Mouse (Mus musculus): ENCODE data around the gene Zfhx3. TPM values are rescaled to one million over a fixed set of nuclear protein-coding genes. Genes with fewer than 3 reads are reported as not detected.

Gene Zfhx3
- polyA plus RNA-seq, 1 experiment from 2014 or later = 1.2 TPM

DNA sequence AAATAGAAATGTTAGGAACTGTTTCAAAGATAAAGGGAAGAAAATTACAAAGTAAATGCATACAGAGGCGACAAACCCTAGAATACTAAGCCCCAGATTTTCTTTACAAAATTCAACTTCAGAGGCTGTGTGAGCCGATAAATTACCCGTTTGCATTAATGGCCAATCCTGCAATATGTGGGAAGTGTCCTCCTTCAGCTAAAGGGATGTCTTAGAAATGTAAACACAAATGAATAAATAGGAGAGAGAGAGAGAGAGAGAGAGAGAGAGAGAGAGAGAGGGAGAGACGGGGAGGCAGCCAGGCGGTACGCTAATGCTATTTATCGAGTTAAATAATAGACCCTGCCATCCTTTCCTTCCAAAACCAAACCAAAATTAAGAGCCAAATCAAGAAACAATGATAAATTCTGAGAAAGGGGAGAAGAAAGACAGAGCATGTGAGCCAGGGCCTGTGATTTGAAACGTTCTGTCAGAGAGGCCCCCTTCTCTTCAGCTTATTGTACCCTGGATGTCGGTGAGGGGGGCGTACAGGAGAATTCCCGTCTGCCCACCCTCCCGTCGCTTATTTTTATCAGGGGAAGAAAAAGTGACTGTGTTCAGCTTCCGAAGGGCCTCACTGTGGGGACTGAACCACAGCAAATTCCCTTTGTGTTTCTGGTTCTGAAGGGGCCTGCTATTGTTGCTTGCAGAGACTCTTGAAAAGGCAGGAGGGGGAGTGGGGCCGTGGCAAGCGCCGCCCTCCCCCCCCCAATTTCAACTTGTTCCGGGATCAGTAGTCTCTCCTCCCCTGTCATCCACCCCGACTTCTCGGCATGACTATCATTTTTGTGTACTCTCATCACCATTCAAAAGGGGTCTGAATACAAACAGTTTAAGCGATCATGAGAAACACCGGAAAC is 303.8 kb downstream of the Zfhx3 start:
- H3K9ac ChIP-seq (ENCODE audit: low read depth, low read length) = no peak overlapping the region
- H3K4me3 ChIP-seq (ENCODE audit: low read depth, low read length) = no peak overlapping the region
- WGBS (ENCODE audit: insufficient replicate concordance) = 50% methylated on average over 22 of the region's 22 CpGs
- H3K27me3 ChIP-seq (ENCODE audit: control insufficient read depth, insufficient read depth, low read depth, low read length) = no peaks in the 10 kb centered on the region
- H3K27ac ChIP-seq (ENCODE audit: low read length) = no peak overlapping the region
- H3K4me1 ChIP-seq (ENCODE audit: control insufficient read depth, low read depth, low read length) = no peaks in the 10 kb centered on the region
- H3K9me3 ChIP-seq (replicated peaks; ENCODE audit: control insufficient read depth, low read length) = no peaks in the 10 kb centered on the region
- ATAC-seq (ENCODE audit: low read depth) = no peak
- H3K4me2 ChIP-seq (ENCODE audit: low read depth, low read length) = no peak overlapping the region
- no peaks in the 10 kb centered on the region for H3K36me3 ChIP-seq (ENCODE audit: control insufficient read depth, insufficient read depth)

DNA sequence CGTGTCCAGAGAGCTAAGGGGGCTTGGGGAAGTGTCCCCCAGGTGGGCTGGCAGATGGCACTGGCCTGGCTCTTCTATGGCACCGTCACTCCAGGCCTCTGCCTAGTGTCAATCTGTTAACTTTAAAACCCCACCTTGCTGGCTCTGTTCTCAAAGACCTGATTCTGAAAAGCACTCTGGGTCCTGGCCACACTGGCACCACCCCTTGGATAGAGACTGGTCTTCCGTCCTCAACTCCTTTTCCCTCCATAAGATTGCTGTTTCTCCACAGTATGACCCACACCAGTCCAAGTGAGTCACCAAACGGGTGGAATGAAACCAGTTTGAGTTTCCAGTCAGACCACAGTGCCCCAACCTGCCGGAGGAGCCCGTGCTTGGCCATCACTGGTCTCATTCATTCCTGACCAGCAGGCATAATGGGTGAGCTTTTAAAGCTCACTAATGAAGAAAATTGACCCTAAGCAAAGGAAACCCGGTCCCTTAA is 304.5 kb downstream of the Zfhx3 start:
- no peaks in the 10 kb centered on the region for H3K9me3 ChIP-seq (replicated peaks; ENCODE audit: control insufficient read depth, low read length)
- no peaks in the 10 kb centered on the region for H3K27me3 ChIP-seq (ENCODE audit: control insufficient read depth, insufficient read depth, low read depth, low read length)
- H3K4me1 ChIP-seq (ENCODE audit: control insufficient read depth, low read depth, low read length) = no peaks in the 10 kb centered on the region
- H3K9ac ChIP-seq (ENCODE audit: low read depth, low read length) = no peak overlapping the region
- H3K4me2 ChIP-seq (ENCODE audit: low read depth, low read length) = no peak overlapping the region
- no peak overlapping the region for H3K4me3 ChIP-seq (ENCODE audit: low read depth, low read length)
- 58% methylated on average over 7 of the region's 7 CpGs for WGBS (ENCODE audit: insufficient replicate concordance)
- no peak overlapping the region for H3K27ac ChIP-seq (ENCODE audit: low read length)
- no peaks in the 10 kb centered on the region for H3K36me3 ChIP-seq (ENCODE audit: control insufficient read depth, insufficient read depth)
- ATAC-seq (ENCODE audit: low read depth) = no peak

DNA sequence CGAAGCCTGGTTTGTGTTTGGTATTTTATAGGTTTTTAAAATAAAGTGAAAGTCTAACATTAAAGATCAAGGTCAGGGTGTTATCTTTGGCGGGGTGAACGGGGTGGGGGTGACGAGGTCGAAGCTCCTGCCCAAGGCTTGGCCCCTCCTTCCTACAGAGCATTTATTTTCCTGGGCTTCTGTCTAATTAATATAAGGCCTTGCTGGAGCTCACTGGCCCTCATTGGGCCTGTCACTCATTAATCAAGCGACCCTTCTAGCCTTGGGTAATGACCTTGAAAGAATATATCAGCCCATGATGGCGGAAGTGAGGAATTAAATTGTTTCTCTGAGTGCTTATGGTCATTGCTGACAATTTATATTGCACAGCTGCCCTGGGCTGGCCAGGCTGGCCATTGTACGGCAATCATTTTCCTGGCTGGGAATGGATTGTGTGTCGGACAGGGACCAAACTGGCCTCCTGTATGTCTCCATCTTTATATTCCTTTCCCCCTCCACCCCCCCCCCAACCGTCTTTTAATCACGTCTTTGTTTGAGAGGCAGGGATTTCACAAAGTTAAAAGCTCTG is 322.2 kb downstream of the Zfhx3 start:
- Histone ChIP-seq H3K4me2 (ENCODE audit: low read depth, low read length) (no peak overlapping the region), H3K9me3 (replicated peaks; ENCODE audit: control insufficient read depth, low read length) (no peaks in the 10 kb centered on the region), H3K27me3 (ENCODE audit: control insufficient read depth, insufficient read depth, low read depth, low read length) (no peaks in the 10 kb centered on the region), H3K9ac (ENCODE audit: low read depth, low read length) (no peak overlapping the region), H3K36me3 (ENCODE audit: control insufficient read depth, insufficient read depth) (no peaks in the 10 kb centered on the region), H3K4me1 (ENCODE audit: control insufficient read depth, low read depth, low read length) (no peaks in the 10 kb centered on the region), H3K27ac (ENCODE audit: low read length) (no peak overlapping the region), H3K4me3 (ENCODE audit: low read depth, low read length) (no peak overlapping the region)
- WGBS (ENCODE audit: insufficient replicate concordance) = 61% methylated on average over 11 of the region's 11 CpGs
- no peak for ATAC-seq (ENCODE audit: low read depth)

DNA sequence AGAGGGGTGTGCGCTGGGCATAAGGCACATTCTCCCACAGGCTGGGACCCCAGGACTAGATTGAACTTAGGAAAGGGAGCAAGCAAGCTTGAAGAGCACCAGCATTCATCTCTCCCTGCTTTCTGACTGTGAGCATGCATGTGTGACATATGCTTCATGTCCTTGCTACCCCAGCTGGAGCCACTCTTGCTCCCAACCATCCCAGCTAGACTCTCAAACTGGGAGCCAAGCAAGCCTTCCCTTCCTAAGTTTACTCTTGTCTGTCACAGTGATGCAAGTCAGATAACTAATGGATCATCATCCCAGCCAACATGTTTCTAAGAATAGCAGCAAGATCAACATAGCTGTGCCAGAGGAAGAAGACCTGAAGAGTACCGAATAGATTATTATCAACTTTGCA is 335.5 kb downstream of the Zfhx3 start:
- Histone ChIP-seq H3K4me2 (ENCODE audit: low read depth, low read length) (no peak overlapping the region), H3K9me3 (replicated peaks; ENCODE audit: control insufficient read depth, low read length) (no peaks in the 10 kb centered on the region), H3K36me3 (ENCODE audit: control insufficient read depth, insufficient read depth) (no peaks in the 10 kb centered on the region), H3K4me3 (ENCODE audit: low read depth, low read length) (no peak overlapping the region), H3K9ac (ENCODE audit: low read depth, low read length) (no peak overlapping the region), H3K27ac (ENCODE audit: low read length) (no peak overlapping the region), H3K27me3 (ENCODE audit: control insufficient read depth, insufficient read depth, low read depth, low read length) (no peaks in the 10 kb centered on the region), H3K4me1 (ENCODE audit: control insufficient read depth, low read depth, low read length) (no peaks in the 10 kb centered on the region)
- ATAC-seq (ENCODE audit: low read depth) = no peak
- WGBS (ENCODE audit: insufficient replicate concordance) = 75% methylated on average over 2 of the region's 2 CpGs

DNA sequence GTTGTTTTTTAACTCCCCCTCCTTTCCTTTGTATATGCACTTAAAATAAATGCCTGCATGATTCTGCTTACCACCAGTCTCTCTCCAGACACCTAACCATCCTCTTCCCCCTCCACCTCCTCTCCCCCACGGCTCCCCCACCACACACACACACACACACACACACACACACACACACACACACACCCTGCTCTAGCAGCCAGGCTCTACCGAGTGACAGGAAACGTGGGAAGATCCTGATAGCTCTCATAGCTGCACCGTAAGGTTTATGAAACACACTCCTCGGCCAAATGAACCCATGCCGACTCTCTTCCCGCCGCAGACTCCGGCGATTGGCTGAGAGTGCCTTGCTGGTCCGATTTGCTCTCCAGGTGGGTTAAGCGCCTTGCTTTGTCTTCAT is 339.5 kb downstream of the Zfhx3 start:
- WGBS (ENCODE audit: insufficient replicate concordance) = 18% methylated on average over 11 of the region's 12 CpGs
- no peaks in the 10 kb centered on the region for H3K27me3 ChIP-seq (ENCODE audit: control insufficient read depth, insufficient read depth, low read depth, low read length)
- H3K9me3 ChIP-seq (replicated peaks; ENCODE audit: control insufficient read depth, low read length) = no peaks in the 10 kb centered on the region
- H3K36me3 ChIP-seq (ENCODE audit: control insufficient read depth, insufficient read depth) = no peaks in the 10 kb centered on the region
- H3K4me3 ChIP-seq (ENCODE audit: low read depth, low read length) = no peak overlapping the region
- no peak overlapping the region for H3K9ac ChIP-seq (ENCODE audit: low read depth, low read length)
- no peak for ATAC-seq (ENCODE audit: low read depth)
- H3K4me1 ChIP-seq (ENCODE audit: control insufficient read depth, low read depth, low read length) = no peaks in the 10 kb centered on the region
- H3K4me2 ChIP-seq (ENCODE audit: low read depth, low read length) = no peak overlapping the region
- no peak overlapping the region for H3K27ac ChIP-seq (ENCODE audit: low read length)

DNA sequence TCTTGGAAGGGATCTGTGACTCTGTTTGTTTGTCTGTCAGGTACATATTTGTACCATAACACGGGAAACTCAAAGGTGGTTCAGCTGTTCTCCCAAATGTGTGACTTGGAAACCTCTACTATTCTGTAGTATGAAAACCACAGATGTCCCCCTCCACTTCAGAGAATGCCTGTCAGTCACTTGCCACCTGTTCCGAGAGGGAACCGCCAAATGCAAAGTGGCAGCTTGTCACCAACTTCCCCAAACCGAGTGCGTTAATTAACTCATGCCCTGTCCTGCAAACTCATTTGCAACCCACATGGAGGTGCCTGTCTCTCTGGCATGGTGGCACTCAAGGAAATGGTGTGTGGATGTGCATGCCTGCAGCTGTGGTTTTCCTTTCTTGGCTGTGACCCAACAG is 343.7 kb downstream of the Zfhx3 start:
- H3K27ac ChIP-seq (ENCODE audit: low read length) = no peak overlapping the region
- no peaks in the 10 kb centered on the region for H3K9me3 ChIP-seq (replicated peaks; ENCODE audit: control insufficient read depth, low read length)
- no peak overlapping the region for H3K9ac ChIP-seq (ENCODE audit: low read depth, low read length)
- H3K4me1 ChIP-seq (ENCODE audit: control insufficient read depth, low read depth, low read length) = no peaks in the 10 kb centered on the region
- 16% methylated on average over 5 of the region's 5 CpGs for WGBS (ENCODE audit: insufficient replicate concordance)
- no peak for ATAC-seq (ENCODE audit: low read depth)
- no peak overlapping the region for H3K4me2 ChIP-seq (ENCODE audit: low read depth, low read length)
- H3K4me3 ChIP-seq (ENCODE audit: low read depth, low read length) = no peak overlapping the region
- H3K36me3 ChIP-seq (ENCODE audit: control insufficient read depth, insufficient read depth) = no peaks in the 10 kb centered on the region
- H3K27me3 ChIP-seq (ENCODE audit: control insufficient read depth, insufficient read depth, low read depth, low read length) = no peaks in the 10 kb centered on the region

DNA sequence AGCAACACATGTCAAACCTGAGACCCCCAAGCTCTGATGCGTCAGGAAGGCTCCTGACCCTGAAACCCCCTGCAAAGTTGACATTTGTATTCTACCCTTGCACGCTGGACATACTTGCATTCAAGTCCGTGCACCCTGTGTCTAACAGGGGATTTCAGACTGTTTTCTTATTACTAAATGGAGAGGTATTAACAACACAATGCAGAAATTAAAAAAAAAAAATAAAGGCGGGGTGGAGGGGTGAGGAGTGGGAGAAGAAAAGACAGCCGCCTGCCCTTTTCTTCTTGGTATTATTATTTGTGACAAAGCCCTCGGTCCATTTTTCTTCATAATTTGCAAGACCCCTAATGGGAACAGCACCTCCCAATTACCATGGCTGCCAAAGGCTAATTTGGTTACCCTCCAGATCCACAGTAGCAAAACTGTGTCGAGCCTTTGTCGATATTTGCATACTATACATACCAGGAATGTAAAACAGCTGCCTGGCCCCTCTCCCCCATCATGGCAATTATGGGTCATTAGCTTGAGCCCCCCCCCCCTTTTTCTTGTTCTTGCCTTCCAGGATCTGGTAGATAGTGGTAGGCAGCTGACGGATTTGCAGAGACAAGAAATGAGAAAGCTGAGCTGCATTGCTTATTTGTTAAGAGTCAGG is 358.6 kb downstream of the Zfhx3 start:
- 66% methylated on average over 9 of the region's 9 CpGs for WGBS (ENCODE audit: insufficient replicate concordance)
- Histone ChIP-seq H3K36me3 (ENCODE audit: control insufficient read depth, insufficient read depth) (no peaks in the 10 kb centered on the region), H3K27ac (ENCODE audit: low read length) (no peak overlapping the region), H3K4me2 (ENCODE audit: low read depth, low read length) (no peak overlapping the region), H3K4me1 (ENCODE audit: control insufficient read depth, low read depth, low read length) (no peaks in the 10 kb centered on the region), H3K4me3 (ENCODE audit: low read depth, low read length) (no peak overlapping the region), H3K9me3 (replicated peaks; ENCODE audit: control insufficient read depth, low read length) (no peaks in the 10 kb centered on the region), H3K27me3 (ENCODE audit: control insufficient read depth, insufficient read depth, low read depth, low read length) (no peaks in the 10 kb centered on the region), H3K9ac (ENCODE audit: low read depth, low read length) (no peak overlapping the region)
- no peak for ATAC-seq (ENCODE audit: low read depth)

DNA sequence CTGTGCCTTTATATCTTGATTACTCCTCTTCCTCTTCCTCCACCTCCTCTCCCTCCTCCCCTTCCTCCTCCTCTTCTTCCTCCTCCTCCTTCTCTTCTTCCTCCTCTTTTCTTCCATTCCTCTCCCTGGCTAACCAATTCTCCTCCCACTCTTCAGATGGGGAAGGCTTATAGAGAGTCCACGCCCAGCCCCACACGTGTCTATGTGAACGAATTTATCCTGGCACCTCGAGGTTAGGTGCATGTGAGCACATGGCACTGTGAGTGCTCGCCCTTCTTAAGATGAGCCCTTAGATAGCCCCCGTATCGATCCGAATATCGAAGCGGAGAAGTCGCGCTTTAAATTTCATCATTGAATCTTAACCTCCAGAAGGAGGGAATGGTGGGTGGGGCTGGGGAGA is 359.2 kb downstream of the Zfhx3 start:
- no peak overlapping the region for H3K9ac ChIP-seq (ENCODE audit: low read depth, low read length)
- no peak overlapping the region for H3K27ac ChIP-seq (ENCODE audit: low read length)
- H3K36me3 ChIP-seq (ENCODE audit: control insufficient read depth, insufficient read depth) = no peaks in the 10 kb centered on the region
- no peaks in the 10 kb centered on the region for H3K27me3 ChIP-seq (ENCODE audit: control insufficient read depth, insufficient read depth, low read depth, low read length)
- WGBS (ENCODE audit: insufficient replicate concordance) = 72% methylated on average over 12 of the region's 12 CpGs
- H3K4me3 ChIP-seq (ENCODE audit: low read depth, low read length) = no peak overlapping the region
- ATAC-seq (ENCODE audit: low read depth) = no peak
- no peaks in the 10 kb centered on the region for H3K9me3 ChIP-seq (replicated peaks; ENCODE audit: control insufficient read depth, low read length)
- H3K4me1 ChIP-seq (ENCODE audit: control insufficient read depth, low read depth, low read length) = no peaks in the 10 kb centered on the region
- H3K4me2 ChIP-seq (ENCODE audit: low read depth, low read length) = no peak overlapping the region

DNA sequence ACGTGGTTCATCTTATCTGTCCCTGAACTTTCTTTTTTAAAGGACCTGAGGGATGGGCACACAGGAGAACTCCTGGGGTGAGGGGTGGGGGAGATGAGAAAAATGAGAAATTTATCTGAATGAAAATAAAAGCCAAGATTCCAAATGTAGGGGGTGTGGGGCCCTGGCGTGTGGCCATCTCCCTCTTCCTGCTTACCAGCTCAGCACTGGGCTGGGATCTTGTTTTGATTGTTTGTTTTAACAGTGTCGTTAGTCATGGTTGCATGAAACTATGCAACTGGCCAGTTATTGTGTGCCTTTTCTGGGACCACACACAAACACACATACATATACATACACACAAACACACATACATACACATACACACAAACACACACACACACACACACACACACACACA is 362.9 kb downstream of the Zfhx3 start:
- no peaks in the 10 kb centered on the region for H3K9me3 ChIP-seq (replicated peaks; ENCODE audit: control insufficient read depth, low read length)
- H3K27me3 ChIP-seq (ENCODE audit: control insufficient read depth, insufficient read depth, low read depth, low read length) = no peaks in the 10 kb centered on the region
- ATAC-seq (ENCODE audit: low read depth) = no peak
- H3K36me3 ChIP-seq (ENCODE audit: control insufficient read depth, insufficient read depth) = no peaks in the 10 kb centered on the region
- no peak overlapping the region for H3K27ac ChIP-seq (ENCODE audit: low read length)
- H3K9ac ChIP-seq (ENCODE audit: low read depth, low read length) = no peak overlapping the region
- no peak overlapping the region for H3K4me2 ChIP-seq (ENCODE audit: low read depth, low read length)
- no peaks in the 10 kb centered on the region for H3K4me1 ChIP-seq (ENCODE audit: control insufficient read depth, low read depth, low read length)
- 61% methylated on average over 3 of the region's 3 CpGs for WGBS (ENCODE audit: insufficient replicate concordance)
- no peak overlapping the region for H3K4me3 ChIP-seq (ENCODE audit: low read depth, low read length)
